Mouse (Mus musculus) adrenal gland, adult 8-10 months (tissue): ENCODE data around the gene Raly. TPM values are rescaled to one million over a fixed set of nuclear protein-coding genes. Genes with fewer than 3 reads are reported as not detected.

Experiments used
- DNase-seq: peaks from one replicate; pipeline ENCODE4 v3.0.0; 2022
- total RNA-seq, 4 experiments: library from RNA; stranded (reverse); gene quantifications; 2 replicates each; pipeline ENCODE4 v1.2.4; 2022

The Raly gene
- total RNA-seq, 4 experiments from 2014 or later, result 186 to 218 (median 200) TPM

- DNase-seq, result no peak
Observed at GRCm38 (mm10) chr2:154782856-154783650, 7.8 kb upstream of the Raly start.

GRCm38 (mm10) chr2:154785284-154785683 is 5.6 kb upstream of the Raly start:
- no peak for DNase-seq

- no peak for DNase-seq
Observed at GRCm38 (mm10) chr2:154786187-154786586, 4.7 kb upstream of the Raly start.

GRCm38 (mm10) chr2:154786776-154787175 is 4.1 kb upstream of the Raly start:
- DNase-seq, result no peak

- no peak for DNase-seq
Observed at GRCm38 (mm10) chr2:154789381-154789780, 1.5 kb upstream of the Raly start.

GRCm38 (mm10) chr2:154789977-154790655 is 780 bp upstream of the Raly start:
- peak; percentile 60 for DNase-seq

- peak; percentile 78 for DNase-seq
Observed at GRCm38 (mm10) chr2:154791661-154792642, 1.1 kb downstream of the Raly start.

GRCm38 (mm10) chr2:154803372-154803771 is 12.5 kb downstream of the Raly start:
- no peak for DNase-seq

GRCm38 (mm10) chr2:154803845-154804244 is 12.9 kb downstream of the Raly start:
- DNase-seq, result no peak

GRCm38 (mm10) chr2:154807689-154808088 is 16.8 kb downstream of the Raly start:
- no peak for DNase-seq

- peak; percentile 30 for DNase-seq
Observed at GRCm38 (mm10) chr2:154809107-154809762, 18.3 kb downstream of the Raly start.

- no peak for DNase-seq
Observed at GRCm38 (mm10) chr2:154810821-154811220, 19.9 kb downstream of the Raly start.

GRCm38 (mm10) chr2:154813426-154813825 is 22.5 kb downstream of the Raly start:
- DNase-seq, result no peak

GRCm38 (mm10) chr2:154817089-154817488 is 26.2 kb downstream of the Raly start:
- DNase-seq, result no peak

GRCm38 (mm10) chr2:154817788-154818187 is 26.9 kb downstream of the Raly start:
- peak; percentile 31 for DNase-seq

- DNase-seq, result no peak
Observed at GRCm38 (mm10) chr2:154818599-154818998, 27.7 kb downstream of the Raly start.

GRCm38 (mm10) chr2:154820346-154820745 is 29.4 kb downstream of the Raly start:
- DNase-seq, result no peak

GRCm38 (mm10) chr2:154826054-154826538 is 35.2 kb downstream of the Raly start:
- no peak for DNase-seq

- DNase-seq, result no peak
Observed at GRCm38 (mm10) chr2:154827521-154827920, 36.6 kb downstream of the Raly start.

- DNase-seq, result no peak
Observed at GRCm38 (mm10) chr2:154832471-154832870, 41.6 kb downstream of the Raly start.

- no peak for DNase-seq
Observed at GRCm38 (mm10) chr2:154834149-154834865, 43.4 kb downstream of the Raly start.
